Mouse (Mus musculus) liver, embryonic 12.5 days (tissue): ENCODE data around the gene Spon1. TPM values are rescaled to one million over a fixed set of nuclear protein-coding genes. Genes with fewer than 3 reads are reported as not detected.

ENCODE experiments used
- ATAC-seq: fragments of 200-750 bp; cut with Nextera tagmentation; 2 replicates; pipeline ENCODE4 v1.8.0; 2017; ENCODE audit warnings: moderate number of reproducible peaks, mild to moderate bottlenecking, moderate library complexity
- H3K27ac ChIP-seq: fragments of 300-500 bp; sonication (generic); 2 replicates; pipeline ENCODE4 v1.5.1; 2016; ENCODE audit warnings: mild to moderate bottlenecking
- H3K27me3 ChIP-seq: fragments of 300-500 bp; sonication (generic); replicated peaks from 2 replicates; pipeline ENCODE4 v1.6.1; 2016; ENCODE audit warnings: mild to moderate bottlenecking, moderate library complexity
- H3K36me3 ChIP-seq: fragments of 300-500 bp; sonication (generic); 2 replicates; pipeline ENCODE4 v1.6.1; 2016; ENCODE audit warnings: mild to moderate bottlenecking, moderate library complexity
- H3K4me1 ChIP-seq: fragments of 300-500 bp; sonication (generic); 2 replicates; pipeline ENCODE4 v1.6.1; 2016
- H3K4me2 ChIP-seq: fragments of 300-500 bp; sonication (generic); 2 replicates; pipeline ENCODE4 v1.6.1; 2016; ENCODE audit warnings: mild to moderate bottlenecking, moderate library complexity
- H3K4me3 ChIP-seq: fragments of 300-500 bp; sonication (generic); 2 replicates; pipeline ENCODE4 v1.5.1; 2016; ENCODE audit warnings: mild to moderate bottlenecking, moderate library complexity
- H3K9ac ChIP-seq: fragments of 300-500 bp; sonication (generic); 2 replicates; pipeline ENCODE4 v1.6.1; 2016; ENCODE audit warnings: mild to moderate bottlenecking, moderate library complexity
- H3K9me3 ChIP-seq: fragments of 300-500 bp; sonication (generic); replicated peaks from 2 replicates; pipeline ENCODE4 v1.6.1; 2016; ENCODE audit warnings: mild to moderate bottlenecking, moderate library complexity
- WGBS: fragments of 180-500 bp; shearing (Covaris S2); methylation state at CpG from one replicate; pipeline ENCODE4 v1.1.7; 2016; ENCODE audit not compliant: insufficient replicate concordance; 5-methylcytosine and 5-hydroxymethylcytosine counted together
- polyA plus RNA-seq: library from polyadenylated mRNA; unstranded; fragments of >200 nt; fragmentation: Nextera tagmentation; extraction: Ambion mirVana; gene quantifications from 2 replicates; pipeline ENCODE4 v1.2.1, GENCODE M21; 2016

Gene Spon1
- polyA plus RNA-seq, 1 experiment from 2014 or later = 1.8 TPM

DNA sequence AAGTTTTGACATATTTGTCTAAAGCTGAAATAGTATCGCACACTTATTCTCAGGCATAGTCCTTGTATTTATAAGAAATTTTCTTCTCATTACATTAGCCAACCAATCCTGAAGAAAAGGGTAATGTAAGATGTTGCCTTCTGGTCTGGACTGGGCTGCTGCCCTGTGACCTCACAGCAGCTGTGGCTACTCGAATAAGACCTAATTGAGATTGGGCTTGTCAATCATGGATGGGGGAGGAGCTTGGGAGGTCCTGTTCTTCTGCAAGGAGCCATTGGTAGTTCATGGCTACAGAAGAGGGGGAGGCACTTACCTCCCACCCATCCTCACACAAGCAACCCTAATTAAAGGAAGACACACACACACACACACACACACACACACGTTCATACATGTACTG, 27.1 kb downstream of the Spon1 start:
- no peaks in the 10 kb centered on the region for H3K4me1 ChIP-seq
- no peak for ATAC-seq
- no peaks in the 10 kb centered on the region for H3K9me3 ChIP-seq
- no peaks in the 10 kb centered on the region for H3K27me3 ChIP-seq
- H3K4me3 ChIP-seq = no peak overlapping the region
- H3K27ac ChIP-seq = no peak overlapping the region
- no peak overlapping the region for H3K9ac ChIP-seq
- 55% methylated on average over 3 of the region's 3 CpGs for WGBS
- no peaks in the 10 kb centered on the region for H3K36me3 ChIP-seq
- H3K4me2 ChIP-seq = no peak overlapping the region

DNA sequence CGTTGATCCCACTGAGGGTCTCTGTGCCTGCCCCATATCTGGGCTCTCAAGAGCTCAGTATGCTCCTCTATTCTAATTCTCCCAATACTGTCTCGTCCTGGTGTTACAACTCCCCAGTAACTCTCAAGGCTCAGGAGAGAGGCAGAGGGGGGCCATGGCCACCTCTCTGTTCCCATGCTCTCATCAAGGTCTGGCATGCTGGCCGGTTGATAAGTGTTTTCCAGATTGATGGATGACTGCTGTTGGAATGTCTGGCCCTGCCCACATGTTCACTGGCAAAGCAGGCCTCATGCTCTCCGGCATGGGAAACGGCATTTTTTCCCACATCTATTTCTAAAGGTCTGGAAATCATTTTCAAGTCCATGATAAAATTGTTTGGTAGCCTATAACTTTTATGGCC, 29.4 kb downstream of the Spon1 start:
- 67% methylated on average over 5 of the region's 5 CpGs for WGBS
- no peak overlapping the region for H3K27ac ChIP-seq

DNA sequence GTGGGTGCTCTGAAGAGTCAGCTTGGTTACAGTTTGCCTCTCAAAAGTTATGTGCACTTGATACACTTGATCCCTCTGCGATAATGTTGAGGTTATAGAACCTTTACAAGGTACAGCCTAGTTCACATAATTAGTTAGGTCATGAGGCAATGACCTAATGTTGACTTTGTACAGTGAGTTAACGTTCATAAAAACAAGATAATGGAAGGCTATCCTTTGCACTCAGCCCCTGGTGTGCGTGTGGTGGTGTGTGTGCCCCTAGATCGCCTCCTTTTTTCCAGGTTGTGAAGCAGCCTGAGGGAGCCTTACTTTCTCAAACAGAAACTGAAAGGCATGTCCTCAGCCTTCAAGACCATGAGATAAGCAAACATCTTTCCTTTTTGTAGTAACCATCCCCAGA, 31.3 kb downstream of the Spon1 start:
- WGBS = 72% methylated on average over 4 of the region's 4 CpGs
- no peak for ATAC-seq

More for the DNA sequence above, 29.4 kb downstream of the Spon1 start:
- Histone ChIP-seq H3K4me2 (no peak overlapping the region), H3K4me3 (no peak overlapping the region), H3K36me3 (no peaks in the 10 kb centered on the region), H3K27me3 (no peaks in the 10 kb centered on the region), H3K9me3 (no peaks in the 10 kb centered on the region), H3K4me1 (no peaks in the 10 kb centered on the region), H3K9ac (no peak overlapping the region)
- ATAC-seq = no peak

DNA sequence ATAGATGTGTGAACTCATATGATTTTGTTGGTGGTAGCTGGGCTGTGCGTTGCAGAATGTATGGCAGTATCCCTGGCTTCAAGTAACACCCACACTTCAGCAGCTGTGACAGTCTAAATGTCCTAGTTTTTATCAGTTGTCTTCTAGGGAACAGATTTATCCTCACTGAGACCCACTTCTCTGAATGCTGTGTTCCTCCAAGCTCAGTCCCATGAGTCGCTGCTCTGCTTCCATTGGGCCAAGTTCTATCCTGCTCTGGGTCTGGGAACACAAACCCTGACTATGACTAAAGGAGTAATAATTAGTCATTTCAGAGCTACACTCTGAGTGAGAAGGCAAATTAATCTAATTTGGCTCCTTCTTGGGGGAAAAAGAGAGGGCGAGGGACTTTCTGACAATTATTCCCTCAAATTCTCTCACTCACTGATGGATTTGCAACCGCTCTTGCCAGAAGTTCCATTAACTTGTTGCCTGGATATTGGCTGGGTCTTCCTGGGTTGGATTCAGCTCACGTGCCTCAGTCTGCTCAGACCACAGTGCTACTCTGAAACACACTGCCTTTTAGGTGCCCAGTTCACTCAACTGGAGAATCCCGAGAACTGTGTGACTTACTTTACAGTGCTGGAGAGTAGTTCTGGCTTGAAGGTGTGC, 32.9 kb downstream of the Spon1 start:
- no peak for ATAC-seq
- 74% methylated on average over 6 of the region's 6 CpGs for WGBS

More for the DNA sequence above, 31.3 kb downstream of the Spon1 start:
- H3K4me1 ChIP-seq = no peaks in the 10 kb centered on the region
- H3K4me2 ChIP-seq = no peak overlapping the region
- H3K9ac ChIP-seq = no peak overlapping the region
- H3K27me3 ChIP-seq = no peaks in the 10 kb centered on the region
- H3K27ac ChIP-seq = no peak overlapping the region
- no peaks in the 10 kb centered on the region for H3K36me3 ChIP-seq
- H3K4me3 ChIP-seq = no peak overlapping the region
- no peaks in the 10 kb centered on the region for H3K9me3 ChIP-seq

DNA sequence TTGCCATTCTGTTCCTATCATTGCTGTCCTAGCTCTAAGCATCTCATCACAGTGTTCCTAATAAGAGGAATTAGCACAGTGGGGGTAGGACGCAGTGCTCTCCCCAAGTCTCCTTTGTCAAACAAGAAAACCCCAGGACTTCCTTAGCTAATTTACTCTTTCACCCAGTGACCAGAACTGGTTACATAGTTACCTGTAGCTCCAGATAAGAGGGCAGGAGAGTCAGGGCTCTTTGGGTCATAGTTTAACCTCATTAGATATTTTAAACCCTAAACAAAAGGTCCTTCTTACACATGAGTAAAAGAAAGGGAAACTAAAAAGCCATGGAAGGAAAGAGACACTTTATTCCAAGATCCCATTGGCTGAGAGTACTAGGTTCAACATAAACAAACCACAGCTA, 44.0 kb downstream of the Spon1 start:
- Histone ChIP-seq H3K27me3 (no peaks in the 10 kb centered on the region), H3K4me2 (no peak overlapping the region), H3K9ac (no peak overlapping the region), H3K9me3 (no peaks in the 10 kb centered on the region), H3K27ac (no peak overlapping the region), H3K36me3 (no peaks in the 10 kb centered on the region), H3K4me1 (no peaks in the 10 kb centered on the region), H3K4me3 (no peak overlapping the region)
- WGBS = 54% methylated on average over 1 of the region's 1 CpGs
- ATAC-seq = no peak

More for the DNA sequence above, 32.9 kb downstream of the Spon1 start:
- no peaks in the 10 kb centered on the region for H3K9me3 ChIP-seq
- H3K9ac ChIP-seq = no peak overlapping the region
- no peak overlapping the region for H3K27ac ChIP-seq
- H3K27me3 ChIP-seq = no peaks in the 10 kb centered on the region
- H3K4me2 ChIP-seq = no peak overlapping the region
- H3K4me3 ChIP-seq = no peak overlapping the region
- H3K36me3 ChIP-seq = no peaks in the 10 kb centered on the region
- no peaks in the 10 kb centered on the region for H3K4me1 ChIP-seq

DNA sequence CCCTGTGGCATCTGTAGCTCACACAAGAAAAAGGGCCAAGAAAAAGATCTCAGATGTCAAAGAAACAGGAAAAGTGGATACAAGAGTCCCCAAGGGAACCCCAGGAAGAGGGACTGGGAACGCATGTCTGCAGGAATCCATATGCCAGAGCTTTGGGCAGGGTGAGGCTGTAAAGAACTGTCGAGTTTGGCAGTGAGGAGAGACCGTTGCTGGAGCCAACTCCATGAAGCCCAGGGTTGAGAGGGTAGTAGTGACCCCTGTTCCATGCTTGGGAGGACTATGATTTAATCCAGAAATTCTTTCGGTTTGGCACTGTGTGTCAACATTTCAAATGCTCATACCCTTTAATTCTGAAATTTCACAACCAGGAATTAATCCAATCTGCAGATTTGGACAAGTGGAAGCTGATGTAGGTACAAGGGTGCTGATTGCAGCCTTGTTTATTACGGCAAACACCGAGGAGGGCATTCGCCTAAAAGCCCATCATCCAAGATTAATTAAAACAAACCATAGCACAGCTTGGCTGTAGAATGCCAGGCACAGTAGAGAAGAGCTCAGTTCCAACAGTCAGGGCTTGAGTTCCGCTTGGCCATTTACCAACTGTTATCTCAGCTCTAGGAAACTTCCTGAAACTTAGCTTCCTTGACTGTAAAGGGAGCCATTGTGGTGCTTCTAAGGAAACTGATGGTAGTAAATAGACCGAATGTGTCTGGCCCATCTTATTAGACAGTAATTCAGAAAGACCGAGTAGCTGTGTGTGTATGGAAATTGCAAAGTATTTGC, 45.8 kb downstream of the Spon1 start:
- H3K4me3 ChIP-seq = no peak overlapping the region

DNA sequence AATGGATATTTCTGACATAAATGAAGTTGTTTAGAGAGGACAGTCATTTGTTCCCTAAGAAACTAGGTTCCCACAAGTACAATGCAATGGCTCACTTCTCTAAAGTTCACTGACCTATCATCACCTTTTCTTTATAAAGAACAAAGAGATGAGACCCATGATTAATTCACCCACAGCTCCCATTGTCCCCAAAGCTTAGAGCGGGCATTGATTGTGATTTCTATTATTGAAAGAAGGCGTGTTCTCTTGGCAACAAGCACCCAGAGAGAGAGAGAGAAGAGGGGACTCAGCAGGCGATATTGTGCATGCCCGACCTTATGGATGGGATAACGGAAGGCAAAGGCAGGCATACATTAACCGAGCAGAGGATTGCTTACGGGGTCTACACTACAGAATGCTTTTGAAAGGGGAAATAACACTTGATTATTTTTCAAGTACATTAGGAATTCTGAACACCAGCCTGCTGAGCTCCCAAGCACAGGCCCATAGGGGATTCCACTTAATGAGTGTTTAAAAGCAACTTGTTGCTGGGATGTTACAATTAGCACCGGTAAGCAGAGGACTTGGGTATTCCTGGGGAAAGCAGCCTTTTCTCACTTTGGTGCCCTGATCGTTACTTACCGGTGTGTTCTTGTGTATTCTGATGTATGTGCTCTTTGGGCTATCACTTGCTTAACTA, 48.4 kb downstream of the Spon1 start:
- Histone ChIP-seq H3K4me2 (no peak overlapping the region), H3K9me3 (no peaks in the 10 kb centered on the region), H3K4me3 (no peak overlapping the region), H3K36me3 (no peaks in the 10 kb centered on the region), H3K9ac (no peak overlapping the region), H3K27me3 (no peaks in the 10 kb centered on the region), H3K27ac (no peak overlapping the region), H3K4me1 (peaks cover 19% of the 10 kb centered on the region)
- 78% methylated on average over 10 of the region's 10 CpGs for WGBS
- ATAC-seq = no peak

More for the DNA sequence above, 45.8 kb downstream of the Spon1 start:
- no peaks in the 10 kb centered on the region for H3K36me3 ChIP-seq
- 50% methylated on average over 10 of the region's 10 CpGs for WGBS
- no peak overlapping the region for H3K4me2 ChIP-seq
- no peaks in the 10 kb centered on the region for H3K4me1 ChIP-seq
- H3K27me3 ChIP-seq = no peaks in the 10 kb centered on the region
- no peaks in the 10 kb centered on the region for H3K9me3 ChIP-seq
- H3K9ac ChIP-seq = no peak overlapping the region
- no peak overlapping the region for H3K27ac ChIP-seq
- ATAC-seq = no peak

DNA sequence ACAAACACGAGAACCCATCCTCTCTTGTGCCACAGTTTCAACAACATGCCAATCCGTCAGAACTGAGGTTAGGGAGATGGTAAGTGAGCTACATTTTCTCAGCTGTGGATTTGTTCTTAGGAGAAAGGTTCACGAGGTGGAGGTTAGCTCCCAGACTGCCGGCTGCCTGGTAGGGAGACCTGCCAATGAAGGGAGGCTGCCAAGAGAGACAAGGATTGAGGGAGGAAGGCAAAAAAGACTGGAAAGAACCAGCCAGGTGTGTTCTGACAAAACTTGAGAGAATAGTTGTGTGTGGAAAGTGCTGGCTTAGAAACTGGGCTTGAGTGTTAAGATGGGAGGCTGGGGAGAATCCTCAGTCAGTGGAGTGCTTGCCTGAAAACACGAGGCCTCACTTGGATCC, 49.9 kb downstream of the Spon1 start:
- Histone ChIP-seq H3K9me3 (no peaks in the 10 kb centered on the region), H3K9ac (no peak overlapping the region), H3K36me3 (no peaks in the 10 kb centered on the region), H3K27me3 (no peaks in the 10 kb centered on the region), H3K27ac (no peak overlapping the region), H3K4me1 (peaks cover 19% of the 10 kb centered on the region), H3K4me3 (no peak overlapping the region), H3K4me2 (no peak overlapping the region)
- ATAC-seq = no peak
- WGBS = 64% methylated on average over 5 of the region's 5 CpGs

DNA sequence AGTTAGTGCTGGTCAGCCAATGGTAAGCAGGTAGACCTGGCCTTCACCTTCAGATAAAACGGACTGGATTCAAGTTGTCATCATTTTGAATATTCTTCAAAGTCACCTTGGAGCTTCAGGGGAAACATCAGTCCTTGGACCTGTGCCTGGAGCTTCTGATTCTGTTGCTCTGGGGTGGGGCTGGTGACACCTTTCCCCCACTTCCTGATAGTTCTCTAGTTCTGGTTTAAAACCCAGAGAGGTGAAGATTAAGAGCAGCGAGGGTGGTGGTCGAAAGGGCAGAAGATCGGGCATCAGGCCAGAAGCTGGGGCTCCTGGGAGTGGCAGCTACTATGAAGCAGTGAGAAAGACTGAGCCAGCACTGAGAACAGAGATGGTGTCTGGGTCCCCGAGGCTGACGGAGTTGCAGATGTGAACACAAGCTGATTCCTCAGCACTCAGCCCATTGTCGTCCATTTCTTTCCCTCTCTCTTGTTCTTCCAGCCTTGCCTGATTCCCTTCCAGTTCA, 51.1 kb downstream of the Spon1 start:
- no peaks in the 10 kb centered on the region for H3K36me3 ChIP-seq
- no peak for ATAC-seq
- no peak overlapping the region for H3K27ac ChIP-seq
- 65% methylated on average over 7 of the region's 7 CpGs for WGBS
- H3K27me3 ChIP-seq = no peaks in the 10 kb centered on the region
- H3K4me2 ChIP-seq = no peak overlapping the region
- peaks cover 19% of the 10 kb centered on the region for H3K4me1 ChIP-seq
- H3K9ac ChIP-seq = no peak overlapping the region
- H3K9me3 ChIP-seq = no peaks in the 10 kb centered on the region
- H3K4me3 ChIP-seq = no peak overlapping the region

DNA sequence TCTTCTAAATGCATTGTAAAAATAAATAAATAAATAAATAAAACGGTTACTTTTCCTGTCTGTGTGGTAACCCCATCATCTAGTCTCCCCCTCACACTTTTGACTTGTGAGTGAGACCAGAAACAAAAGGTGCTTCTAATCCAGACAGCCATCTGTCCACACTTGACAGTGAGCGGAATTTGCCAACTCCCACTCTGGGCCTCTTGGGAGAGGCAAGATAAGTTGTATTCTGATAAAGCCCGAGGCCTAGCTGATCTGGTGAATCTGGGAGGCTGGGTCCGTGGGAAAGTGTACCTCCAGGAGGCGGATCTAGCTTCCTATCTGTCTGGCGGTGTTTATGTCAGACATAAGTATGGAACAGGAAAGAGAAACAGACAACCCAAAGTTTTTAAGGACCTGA, 52.3 kb downstream of the Spon1 start:
- Histone ChIP-seq H3K27ac (no peak overlapping the region), H3K9ac (no peak overlapping the region), H3K4me1 (peaks cover 19% of the 10 kb centered on the region), H3K4me2 (no peak overlapping the region), H3K4me3 (no peak overlapping the region), H3K9me3 (no peaks in the 10 kb centered on the region), H3K36me3 (no peaks in the 10 kb centered on the region), H3K27me3 (no peaks in the 10 kb centered on the region)
- peak; percentile 91 for ATAC-seq
- WGBS = 21% methylated on average over 6 of the region's 6 CpGs

DNA sequence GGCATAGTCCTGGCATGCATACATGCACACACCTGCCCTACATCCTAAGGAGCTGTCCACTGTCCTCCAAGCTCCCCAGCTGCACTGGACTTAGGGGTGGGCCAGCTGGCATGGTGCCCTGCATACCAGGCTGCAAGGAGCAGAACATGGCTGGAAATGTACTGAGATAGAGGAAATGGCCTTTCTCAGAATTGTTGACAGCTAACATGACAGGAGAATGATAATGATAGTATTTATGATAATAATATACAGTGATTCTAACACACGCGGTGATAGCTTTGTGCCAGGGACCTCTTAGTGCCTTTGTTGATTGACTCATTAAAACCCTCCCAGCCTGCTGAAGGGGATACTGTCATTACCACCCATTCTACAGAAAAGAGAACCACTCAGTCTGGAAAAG, 54.4 kb downstream of the Spon1 start:
- Histone ChIP-seq H3K36me3 (no peaks in the 10 kb centered on the region), H3K4me3 (no peak overlapping the region), H3K4me2 (no peak overlapping the region), H3K9ac (no peak overlapping the region), H3K9me3 (no peaks in the 10 kb centered on the region), H3K4me1 (peaks cover 24% of the 10 kb centered on the region), H3K27ac (no peak overlapping the region), H3K27me3 (no peaks in the 10 kb centered on the region)
- 80% methylated on average over 2 of the region's 2 CpGs for WGBS
- no peak for ATAC-seq

DNA sequence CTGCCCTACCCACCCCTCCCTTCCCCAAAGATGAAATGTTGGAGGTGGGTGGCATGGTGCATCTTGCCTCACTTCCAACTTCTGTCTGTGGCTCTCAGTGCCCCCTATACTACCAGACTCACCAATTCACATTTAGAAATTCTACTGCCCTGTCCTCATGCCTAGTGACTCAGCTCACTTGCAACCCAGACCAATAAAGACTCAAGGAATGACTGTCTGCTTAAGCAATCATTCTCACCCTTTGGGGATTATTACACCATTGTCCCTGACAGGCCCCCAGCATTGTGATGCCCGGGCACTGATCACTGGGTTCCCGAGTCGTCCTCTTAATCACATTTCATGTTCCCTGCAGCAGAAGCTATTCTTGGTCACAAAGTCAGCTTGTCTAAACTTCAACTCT, 57.2 kb downstream of the Spon1 start:
- Histone ChIP-seq H3K27me3 (no peaks in the 10 kb centered on the region), H3K4me1 (peaks cover 37% of the 10 kb centered on the region), H3K9ac (no peak overlapping the region), H3K4me2 (no peak overlapping the region), H3K36me3 (no peaks in the 10 kb centered on the region), H3K9me3 (no peaks in the 10 kb centered on the region), H3K27ac (no peak overlapping the region), H3K4me3 (no peak overlapping the region)
- no peak for ATAC-seq
- 42% methylated on average over 3 of the region's 3 CpGs for WGBS
